In the genomic region with DNA sequence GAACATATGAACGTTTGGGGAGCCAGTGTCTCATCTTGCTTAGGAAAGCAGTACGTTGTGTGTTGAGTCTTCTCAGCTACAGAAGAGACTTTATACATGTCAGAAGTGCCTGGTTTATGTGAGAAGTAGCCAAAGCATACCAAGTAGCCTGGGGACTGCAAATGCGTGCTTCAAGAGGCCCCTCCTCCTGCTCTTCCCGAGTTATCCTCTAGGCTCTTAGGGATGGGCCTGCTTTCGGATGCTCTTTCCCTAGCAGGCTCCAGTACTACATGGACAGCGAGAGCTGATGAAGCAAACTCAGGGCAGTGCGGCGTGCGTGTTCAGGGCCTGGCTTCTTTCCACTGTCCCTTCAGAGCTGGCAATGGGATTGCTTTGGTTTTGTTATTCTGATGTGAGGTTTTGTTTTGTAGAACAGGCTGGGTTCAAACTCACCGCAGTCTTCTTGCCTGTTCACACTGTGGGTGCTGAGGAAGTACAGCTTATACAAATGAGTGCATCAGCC, we compare ENCODE assay signal across 24 mouse cellular contexts.
DNase-seq lines count a peak whose midpoint lies in the region; ATAC-seq and TF ChIP-seq lines count a peak whose summit lies in the region.
"Had no signal": no experiment of that assay in that cellular context is flagged by ENCODE, and none has a peak within 500 bp of the region (broad histone marks: within the 10 kb centered on the region; RNA-seq: fewer than 3 reads in every experiment).

No protein-coding gene starts in this region.

- 0 out of 2 replicates have a peak, but pooled peaks have one; percentile 31 for ATAC-seq in forebrain, embryonic 13.5 days
- ATAC-seq in forebrain, embryonic 16.5 days: no peak
- no peak for ATAC-seq in heart, embryonic 12.5 days (ENCODE audit: insufficient number of reproducible peaks, low FRiP score)
- ATAC-seq: CD4-positive, CD25-positive, alpha-beta regulatory T cell, adult 4 months; intestine, embryonic 16.5 days; Patski had no signal

- no peak for TF ChIP-seq POLR2A in brain, embryonic 14.5 days (IDR thresholded peaks at IDR 0.05; ENCODE audit: borderline replicate concordance, extremely low read depth, insufficient read depth, insufficient read length, poor library complexity, severe bottlenecking)
- no peak for TF ChIP-seq POLR2A in thymus, adult 2 months (IDR thresholded peaks at IDR 0.05; ENCODE audit: control insufficient read depth, extremely low read depth, insufficient read depth, low read length, poor library complexity)

- H3K9me3 ChIP-seq in forebrain, embryonic 13.5 days (replicated peaks): no peaks in the 10 kb centered on the region
- H3K9me3 ChIP-seq in forebrain, embryonic 16.5 days (ENCODE audit: control insufficient read depth, low read length): no peaks in the 10 kb centered on the region
- H3K9me3 ChIP-seq in heart, embryonic 10.5 days: no peaks in the 10 kb centered on the region
- no peaks in the 10 kb centered on the region for H3K9me3 ChIP-seq in heart, embryonic 12.5 days (replicated peaks)
- H3K9me3 ChIP-seq: embryonic facial prominence, embryonic 15.5 days; heart, embryonic 15.5 days had no signal

- no peaks in the 10 kb centered on the region for H3K27me3 ChIP-seq in forebrain, embryonic 13.5 days
- no peaks in the 10 kb centered on the region for H3K27me3 ChIP-seq in forebrain, embryonic 16.5 days (replicated peaks; ENCODE audit: control insufficient read depth, insufficient read depth, low read length)
- H3K27me3 ChIP-seq in heart, embryonic 10.5 days (ENCODE audit: insufficient read depth, poor library complexity, severe bottlenecking): no peaks in the 10 kb centered on the region
- no peaks in the 10 kb centered on the region for H3K27me3 ChIP-seq in heart, embryonic 12.5 days (replicated peaks)
- H3K27me3 ChIP-seq in thymus, adult 2 months (ENCODE audit: control insufficient read depth, insufficient read depth, low read length): no peaks in the 10 kb centered on the region
- H3K27me3 ChIP-seq: embryonic facial prominence, embryonic 15.5 days; heart, embryonic 15.5 days; Patski had no signal

- no peak overlapping the region for H3K9ac ChIP-seq in forebrain, embryonic 13.5 days
- H3K9ac ChIP-seq in forebrain, embryonic 16.5 days (replicated peaks; ENCODE audit: low read depth, low read length): no peak overlapping the region
- H3K9ac ChIP-seq in heart, embryonic 12.5 days: no peak overlapping the region
- H3K9ac ChIP-seq: embryonic facial prominence, embryonic 15.5 days; heart, embryonic 15.5 days; hindbrain, embryonic 14.5 days had no signal

- no peak for TF ChIP-seq CTCF in brain, embryonic 14.5 days (IDR thresholded peaks at IDR 0.05; ENCODE audit: borderline replicate concordance, extremely low read depth, insufficient read depth, insufficient read length)
- no peak for TF ChIP-seq CTCF in thymus, adult 2 months (IDR thresholded peaks at IDR 0.05; ENCODE audit: borderline replicate concordance, control insufficient read depth, extremely low read depth, insufficient read depth, low read length, poor library complexity)

- 0 out of 2 replicates have a peak overlapping the region, but pooled peaks have one; percentile 2 for H3K27ac ChIP-seq in forebrain, embryonic 13.5 days
- no peak overlapping the region for H3K27ac ChIP-seq in forebrain, embryonic 16.5 days (ENCODE audit: low read length)
- no peak overlapping the region for H3K27ac ChIP-seq in heart, embryonic 10.5 days
- H3K27ac ChIP-seq in heart, embryonic 12.5 days (ENCODE audit: poor library complexity, severe bottlenecking): no peak overlapping the region
- H3K27ac ChIP-seq in thymus, adult 2 months (ENCODE audit: control insufficient read depth, insufficient read depth, low read length): no peak overlapping the region
- H3K27ac ChIP-seq: embryonic facial prominence, embryonic 15.5 days; gastrocnemius, adult 2 months; heart, embryonic 15.5 days; hindbrain, embryonic 14.5 days had no signal

- peak; percentile 31 for DNase-seq in heart, embryonic 10.5 days (ENCODE audit: low spot score)
- DNase-seq in ES-CJ7 (ENCODE audit: low read depth, low spot score): peak; percentile 56
- DNase-seq in brain, embryonic 14.5 days (ENCODE audit: low read depth): peak; percentile 25
- no peak for DNase-seq in thymus, adult 2 months
- DNase-seq: adrenal gland, adult 8-10 months; adrenal gland, postnatal 36 days; B cell, adult 2 months; cerebellum, adult 11 months; cerebellum, adult 8-10 months; cerebellum, postnatal 14 days; embryo, embryonic 11 days; gastrocnemius, adult 2 months; gastrocnemius, postnatal 36 days; heart, postnatal 14 days had no signal

- no peak overlapping the region for H3K4me2 ChIP-seq in forebrain, embryonic 13.5 days
- H3K4me2 ChIP-seq in forebrain, embryonic 16.5 days (ENCODE audit: low read length): no peak overlapping the region
- no peak overlapping the region for H3K4me2 ChIP-seq in heart, embryonic 12.5 days
- H3K4me2 ChIP-seq: embryonic facial prominence, embryonic 15.5 days; heart, embryonic 15.5 days; hindbrain, embryonic 14.5 days had no signal

- 0 out of 2 replicates have a peak, but pooled peaks cover 4% of the 10 kb centered on the region for H3K4me1 ChIP-seq in forebrain, embryonic 13.5 days
- peaks cover 5% of the 10 kb centered on the region; the same call in 1 of the 2 replicates for H3K4me1 ChIP-seq in forebrain, embryonic 16.5 days (replicated peaks; ENCODE audit: control insufficient read depth, insufficient read depth, low read length)
- no peaks in the 10 kb centered on the region for H3K4me1 ChIP-seq in heart, embryonic 10.5 days
- no peaks in the 10 kb centered on the region for H3K4me1 ChIP-seq in heart, embryonic 12.5 days (replicated peaks)
- no peaks in the 10 kb centered on the region for H3K4me1 ChIP-seq in thymus, adult 2 months (replicated peaks; ENCODE audit: control insufficient read depth, insufficient read depth, low read length)
- H3K4me1 ChIP-seq: embryonic facial prominence, embryonic 15.5 days; heart, embryonic 15.5 days had no signal

- WGBS in forebrain, embryonic 13.5 days: 71% methylated on average over 10 of the region's 10 CpGs
- WGBS in forebrain, embryonic 16.5 days: 58% methylated on average over 10 of the region's 10 CpGs
- 87% methylated on average over 10 of the region's 10 CpGs for WGBS in heart, embryonic 10.5 days
- 85% methylated on average over 10 of the region's 10 CpGs for WGBS in heart, embryonic 12.5 days
- WGBS in thymus, adult 2 months: 97% methylated on average over 10 of the region's 10 CpGs

- H3K36me3 ChIP-seq in forebrain, embryonic 13.5 days (ENCODE audit: poor library complexity, severe bottlenecking): peaks cover 81% of the 10 kb centered on the region
- peaks cover 22% of the 10 kb centered on the region for H3K36me3 ChIP-seq in forebrain, embryonic 16.5 days (ENCODE audit: control insufficient read depth, insufficient read depth)
- peaks cover 73% of the 10 kb centered on the region for H3K36me3 ChIP-seq in heart, embryonic 10.5 days
- H3K36me3 ChIP-seq in heart, embryonic 12.5 days: peaks cover 69% of the 10 kb centered on the region
- peaks cover 25% of the 10 kb centered on the region for H3K36me3 ChIP-seq in thymus, adult 2 months (ENCODE audit: control insufficient read depth, insufficient read depth, low read length)

- no peak overlapping the region for H3K4me3 ChIP-seq in forebrain, embryonic 13.5 days
- no peak overlapping the region for H3K4me3 ChIP-seq in forebrain, embryonic 16.5 days (replicated peaks; ENCODE audit: low read length)
- H3K4me3 ChIP-seq in heart, embryonic 10.5 days: no peak overlapping the region
- no peak overlapping the region for H3K4me3 ChIP-seq in heart, embryonic 12.5 days
- H3K4me3 ChIP-seq in thymus, adult 2 months (ENCODE audit: control insufficient read depth, insufficient read depth, low read length): no peak overlapping the region
- H3K4me3 ChIP-seq: embryonic facial prominence, embryonic 15.5 days; erythroblast, embryonic 14.5 days; gastrocnemius, adult 2 months; heart, embryonic 15.5 days had no signal
